Mouse (Mus musculus): ENCODE data around the gene Gm5737. TPM values are rescaled to one million over a fixed set of nuclear protein-coding genes. Genes with fewer than 3 reads are reported as not detected.

Gene Gm5737
- total and polyA plus RNA-seq, 3 experiments, result not detected

DNA sequence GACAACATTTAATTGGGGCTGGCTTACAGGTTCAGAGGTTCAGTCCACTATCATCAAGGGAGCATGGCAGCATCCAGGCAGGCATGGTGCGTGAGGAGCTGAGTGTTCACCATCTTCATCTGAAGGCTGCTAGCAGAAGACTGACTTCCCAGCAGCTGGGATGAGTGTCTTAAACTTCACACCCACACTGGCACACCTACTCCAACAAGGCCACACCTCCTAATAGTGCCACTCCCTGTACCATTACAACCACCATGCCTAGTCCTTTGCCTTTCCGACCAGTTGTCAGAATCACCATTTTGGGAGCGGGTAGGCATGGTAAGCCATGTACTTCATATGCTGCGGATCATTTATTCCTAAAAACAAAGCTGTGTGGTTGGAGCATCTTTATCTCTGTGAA lies 68.6 kb downstream of the Gm5737 start:
- Histone ChIP-seq H3K9me3 (replicated peaks; ENCODE audit: insufficient read depth, low read length) (no peaks in the 10 kb centered on the region), H3K9ac (ENCODE audit: control insufficient read depth, low read depth, low read length, poor library complexity, severe bottlenecking) (no peak overlapping the region), H3K27ac (ENCODE audit: control insufficient read depth, low read depth, low read length) (peak overlapping the region; percentile 26; the same call in 1 of the 2 replicates), H3K4me1 (ENCODE audit: control insufficient read depth in 1 of 2, insufficient read depth in 2 of 2, low read length in 2 of 2) (peaks cover 9 to 40% of the 10 kb centered on the region in 2 experiments), H3K79me2 (ENCODE audit: control insufficient read depth, insufficient read depth, low read length, poor library complexity) (no peaks in the 10 kb centered on the region), H3K27me3 (ENCODE audit: control insufficient read depth in 1 of 2, insufficient read depth in 2 of 2, low read length in 2 of 2) (no peaks in the 10 kb centered on the region), H3K36me3 (ENCODE audit: control insufficient read depth in 1 of 2, insufficient read depth in 2 of 2, low read length in 2 of 2) (peaks cover 2 to 48% of the 10 kb centered on the region in 2 experiments), H3K4me3 (ENCODE audit: control insufficient read depth in 1 of 2, insufficient read depth in 1 of 2, low read depth in 2 of 2, low read length in 2 of 2) (no peak overlapping the region)
- TF ChIP-seq ZMIZ1 (IDR thresholded peaks at IDR 0.05; ENCODE audit: low read depth, low read length) (no peak), RCOR1 (IDR thresholded peaks at IDR 0.05; ENCODE audit: low read depth, low read length) (no peak), NELFE (IDR thresholded peaks at IDR 0.05; ENCODE audit: low read depth, low read length) (no peak), MAX (IDR thresholded peaks at IDR 0.05; ENCODE audit: low read length) (no peak), HCFC1 (IDR thresholded peaks at IDR 0.05; ENCODE audit: low read depth, low read length) (no peak), MEF2A (IDR thresholded peaks at IDR 0.05; ENCODE audit: extremely low read depth, insufficient replicate concordance, low read depth, low read length, poor library complexity, severe bottlenecking) (no peak), TBP (IDR thresholded peaks at IDR 0.05; ENCODE audit: low read depth, low read length) (no peak), CTCF (IDR thresholded peaks at IDR 0.05 in 2 of 3, conservative IDR thresholded peaks at IDR 0.05 in 1 of 3; ENCODE audit: control insufficient read depth in 1 of 3, insufficient read depth in 1 of 3, low read depth in 2 of 3, low read length in 3 of 3, poor library complexity in 1 of 3, severe bottlenecking in 1 of 3) (no peak)
- no peak for DNase-seq (ENCODE audit: low read depth, low spot score)

Other genes starting within 250 kb of the Gm5737 start
- 229 and 244 TPM in 2 replicates for gene Uqcrc2, start 177.2 kb upstream of the Gm5737 start, total RNA-seq (2012; rRNA removed)
- gene Uqcrc2, start 177.2 kb upstream of the Gm5737 start, polyA plus RNA-seq (2012; ENCODE audit: insufficient read depth in 1 of 2, insufficient read length in 2 of 2, low read depth in 1 of 2, low replicate concordance in 2 of 2, missing spikeins in 1 of 2), result 100 to 1,000 TPM; 338 to 659 TPM
- 0.92 TPM in 2 replicates for gene Pdzd9, start 142.0 kb upstream of the Gm5737 start, total RNA-seq (2012; rRNA removed)
- gene Pdzd9, start 142.0 kb upstream of the Gm5737 start, polyA plus RNA-seq (2012; ENCODE audit: insufficient read depth in 1 of 2, insufficient read length in 2 of 2, low read depth in 1 of 2, low replicate concordance in 2 of 2, missing spikeins in 1 of 2), result under 1 TPM in 1 of 2 experiments, not detected in 1; 0.31 TPM
- gene Mosmo, start 134.7 kb upstream of the Gm5737 start, total RNA-seq (2012; rRNA removed), result 18.6 and 20.0 TPM in 2 replicates
- 10 to 100 TPM; 23.5 to 30.0 TPM for gene Mosmo, start 134.7 kb upstream of the Gm5737 start, polyA plus RNA-seq (2012; ENCODE audit: insufficient read depth in 1 of 2, insufficient read length in 2 of 2, low read depth in 1 of 2, low replicate concordance in 2 of 2, missing spikeins in 1 of 2)
- gene Vwa3a, start 73.0 kb upstream of the Gm5737 start, total RNA-seq (2012; rRNA removed), result not detected in 2 replicates
- gene Vwa3a, start 73.0 kb upstream of the Gm5737 start, polyA plus RNA-seq (2012; ENCODE audit: insufficient read depth in 1 of 2, insufficient read length in 2 of 2, low read depth in 1 of 2, low replicate concordance in 2 of 2, missing spikeins in 1 of 2), result not detected
- 56.1 and 69.2 TPM in 2 replicates for gene Eef2k, start 30.5 kb downstream of the Gm5737 start, total RNA-seq (2012; rRNA removed)
- 10 to 100 TPM in 1 of 2 experiments, not detected in 1; 56.2 TPM for gene Eef2k, start 30.5 kb downstream of the Gm5737 start, polyA plus RNA-seq (2012; ENCODE audit: insufficient read depth in 1 of 2, insufficient read length in 2 of 2, low read depth in 1 of 2, low replicate concordance in 2 of 2, missing spikeins in 1 of 2)
- 39.1 and 39.4 TPM in 2 replicates for gene Polr3e, start 105.4 kb downstream of the Gm5737 start, total RNA-seq (2012; rRNA removed)
- 10 to 100 TPM in 1 of 2 experiments, not detected in 1; 50.1 TPM for gene Polr3e, start 105.4 kb downstream of the Gm5737 start, polyA plus RNA-seq (2012; ENCODE audit: insufficient read depth in 1 of 2, insufficient read length in 2 of 2, low read depth in 1 of 2, low replicate concordance in 2 of 2, missing spikeins in 1 of 2)
- 12.9 and 15.8 TPM in 2 replicates for gene Cdr2, start 169.9 kb downstream of the Gm5737 start, total RNA-seq (2012; rRNA removed)
- 10 to 100 TPM in 1 of 2 experiments, not detected in 1; 17.4 TPM for gene Cdr2, start 169.9 kb downstream of the Gm5737 start, polyA plus RNA-seq (2012; ENCODE audit: insufficient read depth in 1 of 2, insufficient read length in 2 of 2, low read depth in 1 of 2, low replicate concordance in 2 of 2, missing spikeins in 1 of 2)
- gene Mfsd13b, start 170.1 kb downstream of the Gm5737 start, total RNA-seq (2012; rRNA removed), result not detected in 2 replicates
- under 1 TPM in 1 of 2 experiments, not detected in 1; 0.17 TPM for gene Mfsd13b, start 170.1 kb downstream of the Gm5737 start, polyA plus RNA-seq (2012; ENCODE audit: insufficient read depth in 1 of 2, insufficient read length in 2 of 2, low read depth in 1 of 2, low replicate concordance in 2 of 2, missing spikeins in 1 of 2)
- 33.4 and 39.8 TPM in 2 replicates for gene Mettl9, start 222.1 kb downstream of the Gm5737 start, total RNA-seq (2012; rRNA removed)
- gene Mettl9, start 222.1 kb downstream of the Gm5737 start, polyA plus RNA-seq (2012; ENCODE audit: insufficient read depth in 1 of 2, insufficient read length in 2 of 2, low read depth in 1 of 2, low replicate concordance in 2 of 2, missing spikeins in 1 of 2), result 10 to 100 TPM; 73.3 to 80.4 TPM

Data from MEL (cell line).